Mouse (Mus musculus): ENCODE data around the gene Fam53a. TPM values are rescaled to one million over a fixed set of nuclear protein-coding genes. Genes with fewer than 3 reads are reported as not detected.

Fam53a gene
- polyA plus RNA-seq, 1 experiment from 2014 or later, result 64.4 TPM

GRCm38 (mm10) chr5:33632526-33632925 is 3.1 kb upstream of the Fam53a start:
- H3K4me2 ChIP-seq, result no peak overlapping the region
- H3K36me3 ChIP-seq (ENCODE audit: insufficient read depth), result peaks cover 8% of the 10 kb centered on the region; the same call in 1 of the 2 replicates
- ATAC-seq (ENCODE audit: insufficient read depth) (no peak), DNase-seq (no peak)
- no peak for TF ChIP-seq CTCF (IDR thresholded peaks at IDR 0.05; ENCODE audit: low read depth)
- H3K4me3 ChIP-seq (ENCODE audit: low read depth, low read length), result no peak overlapping the region
- no peaks in the 10 kb centered on the region for H3K27me3 ChIP-seq (ENCODE audit: insufficient read depth, low read length)
- WGBS, result 86% methylated on average over 1 of the region's 1 CpGs
- H3K9ac ChIP-seq, result no peak overlapping the region
- H3K9me3 ChIP-seq (ENCODE audit: low read depth, low read length), result no peaks in the 10 kb centered on the region
- no peak overlapping the region for H3K27ac ChIP-seq (ENCODE audit: low read depth)
- peaks cover 9% of the 10 kb centered on the region for H3K4me1 ChIP-seq (ENCODE audit: insufficient read depth)

GRCm38 (mm10) chr5:33630615-33631014 is 1.2 kb upstream of the Fam53a start:
- Histone ChIP-seq H3K4me3 (ENCODE audit: low read depth, low read length) (peak overlapping the region; percentile 65), H3K9me3 (ENCODE audit: low read depth, low read length) (no peaks in the 10 kb centered on the region), H3K36me3 (ENCODE audit: insufficient read depth) (no peaks in the 10 kb centered on the region), H3K27me3 (ENCODE audit: insufficient read depth, low read length) (no peaks in the 10 kb centered on the region), H3K27ac (ENCODE audit: low read depth) (0 out of 2 replicates have a peak overlapping the region, but pooled peaks have one; percentile 72), H3K9ac (no peak overlapping the region; the same call in 1 of the 2 replicates), H3K4me1 (ENCODE audit: insufficient read depth) (peaks cover 9% of the 10 kb centered on the region), H3K4me2 (peak overlapping the region; percentile 80)
- WGBS, result 64% methylated on average over 4 of the region's 4 CpGs
- DNase-seq (no peak), ATAC-seq (ENCODE audit: insufficient read depth) (no peak)
- no peak for TF ChIP-seq CTCF (IDR thresholded peaks at IDR 0.05; ENCODE audit: low read depth)

- peak overlapping the region; percentile 80 for H3K4me2 ChIP-seq
- peak overlapping the region; percentile 72; the same call in 1 of the 2 replicates for H3K27ac ChIP-seq (ENCODE audit: low read depth)
- no peaks in the 10 kb centered on the region for H3K9me3 ChIP-seq (ENCODE audit: low read depth, low read length)
- WGBS, result 2% methylated on average over 9 of the region's 9 CpGs
- DNase-seq (peak; percentile 15), ATAC-seq (ENCODE audit: insufficient read depth) (peak; percentile 30)
- H3K4me3 ChIP-seq (ENCODE audit: low read depth, low read length), result peak overlapping the region; percentile 65
- H3K9ac ChIP-seq, result peak overlapping the region; percentile 63
- no peak for TF ChIP-seq CTCF (IDR thresholded peaks at IDR 0.05; ENCODE audit: low read depth)
- H3K36me3 ChIP-seq (ENCODE audit: insufficient read depth), result no peaks in the 10 kb centered on the region
- H3K4me1 ChIP-seq (ENCODE audit: insufficient read depth), result peaks cover 9% of the 10 kb centered on the region
- H3K27me3 ChIP-seq (ENCODE audit: insufficient read depth, low read length), result no peaks in the 10 kb centered on the region
Observed at GRCm38 (mm10) chr5:33630061-33630460, 626 bp upstream of the Fam53a start.

GRCm38 (mm10) chr5:33628820-33629300 is 575 bp downstream of the Fam53a start:
- peak overlapping the region; percentile 68 for H3K9ac ChIP-seq
- peak overlapping the region; percentile 88 for H3K27ac ChIP-seq (ENCODE audit: low read depth)
- WGBS, result under 1% methylated on average over 24 of the region's 24 CpGs
- no peak for TF ChIP-seq CTCF (IDR thresholded peaks at IDR 0.05; ENCODE audit: low read depth)
- H3K9me3 ChIP-seq (ENCODE audit: low read depth, low read length), result no peaks in the 10 kb centered on the region
- no peaks in the 10 kb centered on the region for H3K36me3 ChIP-seq (ENCODE audit: insufficient read depth)
- ATAC-seq (ENCODE audit: insufficient read depth), result no peak; the same call in 1 of the 2 replicates
- DNase-seq, result peak; percentile 68
- no peaks in the 10 kb centered on the region for H3K27me3 ChIP-seq (ENCODE audit: insufficient read depth, low read length)
- H3K4me1 ChIP-seq (ENCODE audit: insufficient read depth), result peaks cover 9% of the 10 kb centered on the region
- H3K4me3 ChIP-seq (ENCODE audit: low read depth, low read length), result peak overlapping the region; percentile 65
- H3K4me2 ChIP-seq, result peak overlapping the region; percentile 83

- Histone ChIP-seq H3K4me2 (peak overlapping the region; percentile 83), H3K9me3 (ENCODE audit: low read depth, low read length) (no peaks in the 10 kb centered on the region), H3K36me3 (ENCODE audit: insufficient read depth) (peaks cover 5% of the 10 kb centered on the region; the same call in 1 of the 2 replicates), H3K4me1 (ENCODE audit: insufficient read depth) (peaks cover 9% of the 10 kb centered on the region), H3K4me3 (ENCODE audit: low read depth, low read length) (peak overlapping the region; percentile 65), H3K27me3 (ENCODE audit: insufficient read depth, low read length) (no peaks in the 10 kb centered on the region), H3K9ac (0 out of 2 replicates have a peak overlapping the region, but pooled peaks have one; percentile 7), H3K27ac (ENCODE audit: low read depth) (no peak overlapping the region)
- no peak for TF ChIP-seq CTCF (IDR thresholded peaks at IDR 0.05; ENCODE audit: low read depth)
- 24% methylated on average over 4 of the region's 4 CpGs for WGBS
- peak; percentile 18 for DNase-seq
- ATAC-seq (ENCODE audit: insufficient read depth), result no peak
Observed at GRCm38 (mm10) chr5:33627968-33628367, 1.5 kb downstream of the Fam53a start.

GRCm38 (mm10) chr5:33623766-33624165 is 5.7 kb downstream of the Fam53a start:
- H3K36me3 ChIP-seq (ENCODE audit: insufficient read depth), result peaks cover 9% of the 10 kb centered on the region; the same call in 1 of the 2 replicates
- TF ChIP-seq CTCF (IDR thresholded peaks at IDR 0.05; ENCODE audit: low read depth), result no peak
- no peaks in the 10 kb centered on the region for H3K9me3 ChIP-seq (ENCODE audit: low read depth, low read length)
- H3K27ac ChIP-seq (ENCODE audit: low read depth), result no peak overlapping the region
- no peak overlapping the region for H3K9ac ChIP-seq
- no peak overlapping the region for H3K4me3 ChIP-seq (ENCODE audit: low read depth, low read length)
- no peaks in the 10 kb centered on the region for H3K27me3 ChIP-seq (ENCODE audit: insufficient read depth, low read length)
- H3K4me2 ChIP-seq, result no peak overlapping the region
- H3K4me1 ChIP-seq (ENCODE audit: insufficient read depth), result peaks cover 5% of the 10 kb centered on the region; the same call in 1 of the 2 replicates
- no peak for ATAC-seq (ENCODE audit: insufficient read depth)
- 75% methylated on average over 3 of the region's 3 CpGs for WGBS
- DNase-seq, result no peak

- Histone ChIP-seq H3K4me2 (no peak overlapping the region), H3K9me3 (ENCODE audit: low read depth, low read length) (no peaks in the 10 kb centered on the region), H3K27me3 (ENCODE audit: insufficient read depth, low read length) (no peaks in the 10 kb centered on the region), H3K4me3 (ENCODE audit: low read depth, low read length) (no peak overlapping the region), H3K4me1 (ENCODE audit: insufficient read depth) (no peaks in the 10 kb centered on the region), H3K27ac (ENCODE audit: low read depth) (no peak overlapping the region), H3K36me3 (ENCODE audit: insufficient read depth) (peaks cover 9% of the 10 kb centered on the region; the same call in 1 of the 2 replicates), H3K9ac (no peak overlapping the region)
- DNase-seq (no peak), ATAC-seq (ENCODE audit: insufficient read depth) (no peak)
- TF ChIP-seq CTCF (IDR thresholded peaks at IDR 0.05; ENCODE audit: low read depth), result no peak
- 92% methylated on average over 2 of the region's 2 CpGs for WGBS
Observed at GRCm38 (mm10) chr5:33622671-33623070, 6.8 kb downstream of the Fam53a start.

Data from lung, embryonic 14.5 days (tissue).